Mouse (Mus musculus): ENCODE data around the gene Dnmt3a.

The Dnmt3a gene

DNA sequence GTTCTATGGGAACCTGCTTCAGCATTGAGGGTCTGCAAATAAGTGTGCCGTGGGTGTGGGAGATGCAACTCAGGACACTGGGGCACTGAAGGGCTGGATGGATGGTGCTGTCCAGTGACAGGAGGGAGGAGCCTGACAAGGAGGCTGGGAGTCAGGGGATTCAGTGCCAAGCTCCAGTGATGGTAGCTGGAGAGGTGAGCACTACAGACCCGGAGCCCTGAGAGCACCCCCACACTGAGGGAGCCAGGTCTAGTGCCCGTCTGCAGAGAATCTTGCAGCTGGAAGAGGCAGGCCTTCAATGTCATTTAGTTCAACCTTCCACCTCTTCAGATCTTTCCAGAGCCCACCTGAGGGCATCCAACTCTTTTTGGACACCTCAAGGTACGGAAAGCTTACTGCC lies at the start of gene Dnmt3a:
TSS of gene Dnmt3a (plus strand) at position 156 of the 400 bp plus-strand sequence.
- DNase-seq (ENCODE audit: low spot score) = no peak

DNA sequence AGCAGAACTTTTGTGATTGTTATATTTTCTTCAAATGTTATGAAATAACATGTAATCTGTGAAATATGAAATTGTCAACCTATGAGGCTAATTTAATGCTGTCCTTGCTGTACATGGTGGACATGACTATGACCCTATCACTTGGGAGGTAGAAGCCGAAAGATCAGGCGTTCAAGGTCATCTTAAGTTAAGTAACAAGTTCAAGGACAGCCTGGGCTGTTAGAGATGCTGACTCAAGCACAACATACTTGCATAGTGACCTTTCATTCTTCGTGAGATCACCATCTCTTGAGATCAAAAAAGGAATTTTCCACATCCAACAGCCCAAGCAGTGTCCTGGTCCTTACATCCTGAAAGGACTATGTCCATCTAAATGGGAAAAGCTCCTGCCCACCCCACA lies 49.6 kb upstream of the Dnmt3a start:
- no peak for DNase-seq (ENCODE audit: low spot score)

DNA sequence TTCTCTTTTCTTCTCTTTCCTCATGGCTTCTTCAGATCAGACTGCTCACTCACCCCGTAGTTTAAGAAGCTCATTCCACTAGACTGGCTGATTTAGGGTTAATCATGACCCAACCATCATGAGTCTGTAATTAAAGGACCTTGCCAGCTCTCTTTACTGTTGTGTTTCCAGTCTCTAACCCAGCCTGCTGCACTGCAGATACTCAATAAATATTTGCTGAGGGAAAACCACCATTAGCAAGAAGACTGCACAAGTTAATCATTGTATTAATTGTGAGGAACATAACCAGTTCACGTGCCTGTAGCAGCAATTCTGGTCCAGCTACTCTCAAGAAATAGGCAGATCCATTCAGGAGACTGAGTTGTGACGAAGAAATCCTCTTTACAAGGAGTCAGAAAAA lies 47.7 kb upstream of the Dnmt3a start:
- DNase-seq (ENCODE audit: low spot score) = no peak

DNA sequence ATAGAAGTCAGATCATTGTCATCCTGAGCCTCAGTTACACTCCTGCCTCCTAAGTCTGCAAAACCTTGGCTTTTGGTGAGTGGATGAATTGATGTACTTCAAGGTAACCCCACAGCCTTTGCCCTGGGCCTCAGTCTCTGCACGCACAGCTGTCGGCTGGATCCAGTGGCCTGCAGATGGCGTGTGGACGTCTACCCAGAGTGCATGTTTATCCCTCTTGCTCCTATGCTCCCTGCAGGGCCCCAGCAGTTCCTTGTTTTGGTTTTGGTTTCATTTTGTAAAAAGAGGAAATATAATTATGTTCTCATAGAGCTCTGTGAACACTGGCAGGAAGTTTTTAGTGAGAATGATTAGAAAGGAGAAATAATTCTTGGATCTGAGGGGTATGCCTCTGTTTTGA lies 46.4 kb upstream of the Dnmt3a start:
- DNase-seq (ENCODE audit: low spot score) = no peak

DNA sequence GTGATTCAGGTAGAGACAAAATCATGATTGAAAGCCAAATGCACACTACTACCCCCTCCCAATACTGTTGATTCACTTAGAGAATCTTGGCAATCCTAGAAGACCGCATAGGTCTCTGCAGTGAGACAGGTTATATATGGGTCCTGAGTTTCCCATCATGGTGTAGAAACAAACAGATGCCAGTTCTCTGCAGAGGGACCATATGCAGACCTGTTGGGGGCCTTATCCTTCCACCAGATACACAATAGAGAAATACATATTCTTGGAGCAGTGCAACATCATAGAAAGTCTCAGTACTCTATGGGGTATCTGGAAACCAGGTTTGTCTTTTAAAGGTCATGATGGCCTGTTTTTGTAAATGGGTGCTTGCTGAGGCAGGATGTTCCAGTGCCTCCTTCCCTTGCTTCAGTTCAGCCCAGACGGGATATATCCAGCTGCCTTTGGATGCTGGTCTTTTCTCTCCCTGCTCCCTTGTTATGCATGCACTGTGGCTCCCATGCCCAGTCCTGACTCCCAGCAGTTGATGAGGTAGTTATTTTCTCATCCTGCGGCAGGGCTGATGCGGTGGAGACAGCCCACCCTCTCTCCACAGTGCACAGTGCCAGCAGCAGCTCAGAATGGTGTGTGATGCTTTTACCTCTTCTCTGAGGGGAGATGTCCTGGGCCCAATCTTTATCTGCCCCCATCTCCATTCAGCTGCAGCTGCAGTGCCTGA lies 44.8 kb upstream of the Dnmt3a start:
- no peak for DNase-seq (ENCODE audit: low spot score)

DNA sequence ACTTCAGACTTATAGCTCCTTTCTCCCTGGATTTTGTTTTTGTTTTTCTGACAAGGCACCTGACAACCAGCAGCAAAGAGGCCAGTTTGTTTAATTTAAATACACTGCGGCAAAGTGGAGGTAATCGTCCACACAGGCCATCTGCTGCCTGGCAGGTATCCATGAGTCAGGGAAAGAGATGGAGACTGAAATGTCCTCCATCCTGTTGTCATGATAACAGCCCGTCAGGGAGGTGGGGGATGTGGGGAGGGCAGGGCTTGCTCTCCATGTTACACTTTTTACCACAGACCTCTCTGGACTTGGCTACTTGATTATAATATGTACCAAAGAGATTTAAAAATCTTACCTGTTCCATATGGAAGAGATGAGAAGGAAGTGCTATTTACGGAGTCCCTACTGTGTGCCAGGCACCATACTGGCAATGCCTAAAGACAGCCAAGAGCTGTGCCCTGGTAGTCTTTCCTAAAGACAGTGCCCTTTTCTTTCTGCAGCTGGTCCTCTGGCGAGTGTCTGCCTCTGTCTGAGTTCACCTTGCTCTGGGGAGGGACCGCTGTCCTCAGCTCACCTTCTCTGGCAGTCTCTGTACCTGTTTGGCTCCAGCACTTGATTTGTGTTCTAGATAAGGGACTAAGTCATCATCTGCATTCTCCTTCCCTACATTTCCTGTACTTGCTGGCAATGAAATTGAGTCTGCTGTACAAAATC lies 44.1 kb upstream of the Dnmt3a start:
- DNase-seq (ENCODE audit: low spot score) = no peak

GRCm38 (mm10) chr12:3764191-3764804 lies 41.5 kb upstream of the Dnmt3a start:
- DNase-seq (ENCODE audit: low spot score) = no peak

GRCm38 (mm10) chr12:3767360-3767759 lies 38.4 kb upstream of the Dnmt3a start:
- DNase-seq (ENCODE audit: low spot score) = no peak

- no peak for DNase-seq (ENCODE audit: low spot score)
Measured at GRCm38 (mm10) chr12:3768391-3768790, 37.4 kb upstream of the Dnmt3a start.

DNA sequence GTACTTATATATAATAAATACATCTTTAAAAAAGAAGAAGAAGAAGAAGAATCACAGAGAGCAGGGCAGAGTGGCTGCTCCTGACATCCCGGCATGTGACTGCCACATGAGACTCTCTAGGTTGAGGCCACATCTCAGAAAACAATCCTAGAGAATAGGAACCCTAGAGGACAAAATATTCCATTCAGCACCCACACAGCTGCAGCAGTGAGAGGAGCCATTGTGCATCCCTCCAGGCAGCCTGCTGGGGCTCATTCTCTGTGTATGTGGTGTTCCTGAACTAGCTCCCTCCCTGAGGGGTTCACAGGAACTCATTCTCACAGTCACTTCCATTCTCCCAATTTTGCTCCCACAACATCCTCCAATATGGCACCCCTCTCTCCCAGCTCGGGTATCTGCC lies 35.3 kb upstream of the Dnmt3a start:
- DNase-seq (ENCODE audit: low spot score) = no peak

GRCm38 (mm10) chr12:3771080-3771479 lies 34.7 kb upstream of the Dnmt3a start:
- no peak for DNase-seq (ENCODE audit: low spot score)

DNA sequence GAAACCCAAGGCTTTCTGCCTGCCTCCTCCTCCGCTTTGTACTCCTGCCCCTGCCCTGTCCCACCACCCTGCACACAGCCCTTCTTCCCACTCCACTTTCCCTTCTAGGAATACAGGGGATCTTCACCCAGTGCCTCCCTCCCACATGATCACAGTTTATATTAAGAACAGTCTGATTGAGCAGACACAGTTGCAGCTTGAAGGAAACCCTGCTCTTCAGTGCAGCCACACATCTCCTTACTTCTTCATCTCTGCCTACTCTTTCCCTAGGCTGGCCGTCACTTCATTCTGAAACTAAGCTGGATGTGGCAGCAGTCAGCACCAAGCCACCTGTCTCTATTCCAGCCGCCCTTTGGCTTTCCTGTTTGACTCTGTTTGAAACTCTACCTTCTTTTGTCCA lies 32.2 kb upstream of the Dnmt3a start:
- DNase-seq (ENCODE audit: low spot score) = no peak

DNA sequence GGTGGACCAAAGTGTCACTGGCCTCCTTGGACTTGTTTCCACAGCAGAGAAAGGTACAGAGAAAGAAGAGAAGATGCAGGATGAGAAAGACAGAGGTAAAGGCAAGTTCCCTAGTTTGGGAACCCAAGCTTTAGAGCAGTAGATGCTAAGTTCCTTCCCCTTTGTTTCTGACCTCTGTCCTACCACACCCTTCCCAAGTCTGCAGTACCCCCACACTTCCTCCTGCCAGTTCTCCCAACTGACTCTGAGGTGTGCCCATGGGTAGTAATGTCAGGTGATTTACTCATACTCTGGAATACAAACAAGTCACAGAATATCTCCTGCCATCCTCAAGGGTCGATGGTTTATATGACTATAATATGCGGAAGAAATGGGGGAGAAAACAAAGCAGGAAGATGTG lies 29.8 kb upstream of the Dnmt3a start:
- DNase-seq (ENCODE audit: low spot score) = no peak

GRCm38 (mm10) chr12:3777682-3778081 lies 28.1 kb upstream of the Dnmt3a start:
- DNase-seq (ENCODE audit: low spot score) = no peak

DNA sequence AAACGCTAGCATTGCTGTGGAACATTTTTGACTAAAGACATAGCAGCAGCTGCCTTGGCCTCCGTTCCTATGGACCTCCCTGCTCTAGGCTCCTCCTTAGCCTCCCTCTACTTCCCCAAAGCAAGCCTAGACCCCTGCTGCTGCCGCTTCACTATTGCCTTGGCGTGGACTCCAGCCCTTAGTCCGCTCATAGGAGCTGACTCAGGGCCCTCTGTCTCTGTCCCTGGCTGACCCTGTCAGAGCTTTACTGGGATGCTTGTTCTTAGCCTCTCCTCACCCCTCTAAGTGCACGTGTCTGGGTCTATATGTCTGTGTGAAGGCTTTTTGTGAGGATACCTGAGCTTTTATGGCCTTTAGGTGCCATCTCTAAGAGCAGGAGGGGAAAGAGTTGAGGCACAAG lies 27.5 kb upstream of the Dnmt3a start:
- no peak for DNase-seq (ENCODE audit: low spot score)

GRCm38 (mm10) chr12:3779639-3780038 lies 26.2 kb upstream of the Dnmt3a start:
- no peak for DNase-seq (ENCODE audit: low spot score)

GRCm38 (mm10) chr12:3780405-3780891 lies 25.4 kb upstream of the Dnmt3a start:
- peak; percentile 82 for DNase-seq (ENCODE audit: low spot score)

- DNase-seq (ENCODE audit: low spot score) = peak; percentile 64
Measured at GRCm38 (mm10) chr12:3780931-3781471, 24.8 kb upstream of the Dnmt3a start.

DNA sequence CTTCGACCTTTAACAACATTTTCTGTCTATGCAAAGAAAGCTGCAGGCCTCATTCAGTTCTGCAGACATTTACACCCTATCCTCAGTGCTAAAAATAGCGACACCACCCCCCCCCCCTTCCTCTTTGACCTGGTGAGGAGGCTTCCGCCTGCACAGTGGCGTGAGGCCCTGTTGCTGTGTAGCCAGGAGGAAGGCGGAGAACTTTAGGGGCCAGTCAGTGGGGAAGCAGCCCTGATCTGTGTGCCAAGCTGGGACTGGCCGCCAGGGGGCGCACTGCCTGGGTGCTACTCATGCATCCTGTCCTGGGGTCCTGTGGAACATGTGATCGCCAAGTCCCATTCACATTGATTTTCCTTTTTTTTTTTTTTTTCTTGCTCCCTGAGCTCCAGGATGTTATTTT lies 24.3 kb upstream of the Dnmt3a start:
- DNase-seq (ENCODE audit: low spot score) = peak; percentile 86

GRCm38 (mm10) chr12:3783196-3783825 lies 22.5 kb upstream of the Dnmt3a start:
- DNase-seq (ENCODE audit: low spot score) = peak; percentile 35

- no peak for DNase-seq (ENCODE audit: low spot score)
Measured at GRCm38 (mm10) chr12:3784258-3784657, 21.5 kb upstream of the Dnmt3a start.

DNA sequence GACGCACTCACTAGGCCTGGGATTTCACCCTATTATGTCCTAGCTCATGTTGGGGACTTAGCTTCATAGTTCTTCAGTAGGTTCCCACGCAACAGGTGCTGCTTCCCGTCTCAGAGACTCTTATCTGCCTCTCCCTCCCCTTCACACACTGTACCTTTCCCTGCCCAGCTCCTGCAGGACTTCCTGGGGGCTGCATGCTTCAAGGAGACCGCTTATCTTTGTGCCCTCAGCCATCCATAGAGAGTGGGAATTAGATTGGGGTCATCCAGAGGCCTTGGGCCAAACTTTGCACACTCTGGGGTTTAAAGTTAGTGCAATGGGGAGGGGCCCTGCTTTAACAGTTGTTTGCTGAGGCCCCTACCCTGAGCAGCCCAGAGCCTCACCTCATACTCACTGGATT lies 21.1 kb upstream of the Dnmt3a start:
- no peak for DNase-seq (ENCODE audit: low spot score)

All from embryo, embryonic 10.5 days (tissue).